ENCODE assay signal across 10 mouse cellular contexts in the genomic region with DNA sequence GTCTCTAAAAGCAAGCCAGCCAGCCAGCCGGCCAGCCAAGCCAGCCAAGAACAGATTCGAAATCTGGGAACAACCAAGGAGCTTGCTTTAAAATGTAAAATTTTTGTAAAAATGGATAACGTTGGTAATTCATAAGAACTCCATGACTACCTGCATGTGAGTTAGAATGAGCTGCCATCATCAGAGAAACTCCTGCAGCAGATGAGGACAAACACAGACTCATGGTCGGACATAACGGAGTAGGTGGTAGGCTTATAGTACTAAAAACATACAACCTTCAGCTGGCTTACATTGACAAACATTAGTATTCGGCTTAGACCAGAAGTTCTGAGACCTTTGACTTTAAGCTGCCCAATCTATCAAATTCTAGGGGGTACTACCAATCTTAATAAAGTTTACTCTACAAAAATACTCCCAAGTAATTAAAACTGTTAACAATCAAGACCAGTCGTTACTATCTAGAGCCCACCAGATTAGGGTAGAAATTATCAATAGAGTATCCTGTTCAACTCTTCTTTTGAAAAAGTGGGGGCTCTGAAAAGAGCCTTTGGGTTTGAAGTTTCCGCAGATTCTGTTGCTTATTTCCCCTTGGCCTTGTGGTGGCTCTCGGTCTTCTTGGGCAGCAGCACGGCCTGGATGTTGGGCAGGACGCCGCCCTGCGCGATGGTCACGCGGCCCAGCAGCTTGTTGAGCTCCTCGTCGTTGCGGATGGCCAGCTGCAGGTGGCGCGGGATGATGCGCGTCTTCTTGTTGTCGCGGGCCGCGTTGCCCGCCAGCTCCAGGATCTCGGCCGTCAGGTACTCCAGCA. TPM values are rescaled to one million over a fixed set of nuclear protein-coding genes. Genes with fewer than 3 reads are reported as not detected.
A peak's percentile ranks its signal among the peaks of the same experiment; 100 is the strongest.
DNase-seq lines count a peak whose midpoint lies in the region; ATAC-seq and TF ChIP-seq lines count a peak whose summit lies in the region.
"Not testable (repeated sequence)": the region's sequence is repeated elsewhere in the genome, so short reads cannot be mapped to it uniquely, and the experiment has no call there.
"Had no signal": no experiment of that assay in that cellular context is flagged by ENCODE, and none has a peak within 500 bp of the region (broad histone marks: within the 10 kb centered on the region; RNA-seq: fewer than 3 reads in every experiment).

No protein-coding gene starts in this region.

- H3K4me1 ChIP-seq in embryonic facial prominence, embryonic 11.5 days (ENCODE audit: control insufficient read depth, insufficient read depth, low read length); spleen, adult 2 months (ENCODE audit: control insufficient read depth, insufficient read depth, insufficient read length): not testable (repeated sequence)
- H3K4me1 ChIP-seq in liver, adult 2 months (ENCODE audit: control insufficient read depth, insufficient read depth, low read length), result peaks cover 11% of the 10 kb centered on the region; the same call in 1 of the 2 replicates
- H3K4me1 ChIP-seq in midbrain, embryonic 12.5 days, result peaks cover 20% of the 10 kb centered on the region

- DNase-seq in 416B (ENCODE audit: low read depth), result peak; percentile 79
- peak; percentile 13 for DNase-seq in T-cell, adult 2 months (ENCODE audit: low spot score)
- DNase-seq in embryonic facial prominence, embryonic 11.5 days (ENCODE audit: low spot score), result peak; percentile 67
- not testable (repeated sequence) for DNase-seq in liver, adult 2 months (ENCODE audit: extremely low read depth, low read depth, low spot score); spleen, adult 2 months (ENCODE audit: low read depth in 1 of 2, low spot score in 2 of 2)

- H3K9ac ChIP-seq in embryonic facial prominence, embryonic 11.5 days (replicated peaks; ENCODE audit: low read length), result peak overlapping the region; percentile 60
- peak overlapping the region; percentile 87 for H3K9ac ChIP-seq in liver, adult 2 months (ENCODE audit: low read depth, low read length)
- peak overlapping the region; percentile 59 for H3K9ac ChIP-seq in midbrain, embryonic 12.5 days (replicated peaks)

- TF ChIP-seq CTCF in liver, adult 2 months (IDR thresholded peaks at IDR 0.05; ENCODE audit: low read depth, low read length); spleen, adult 2 months (IDR thresholded peaks at IDR 0.05; ENCODE audit: extremely low read depth, insufficient read depth, insufficient read length, insufficient replicate concordance): not testable (repeated sequence)

- peak; percentile 37 for ATAC-seq in embryonic facial prominence, embryonic 11.5 days (replicated peaks; ENCODE audit: insufficient number of reproducible peaks, low FRiP score, low TSS enrichment, low read depth)
- 0 out of 2 replicates have a peak, but pooled peaks have one; percentile 3 for ATAC-seq in granulocyte monocyte progenitor cell, adult 5-6 weeks (replicated peaks; ENCODE audit: poor library complexity, severe bottlenecking)
- ATAC-seq in inflammation-experienced regulatory T-cells, adult 6 months, result peak; percentile 4
- not testable (repeated sequence) for ATAC-seq in midbrain, embryonic 12.5 days (ENCODE audit: low FRiP score, low read depth)

- H3K4me3 ChIP-seq in embryonic facial prominence, embryonic 11.5 days (ENCODE audit: low read depth, low read length), result peak overlapping the region; percentile 34
- H3K4me3 ChIP-seq in liver, adult 2 months (ENCODE audit: insufficient read depth, low read depth, low read length), result peak overlapping the region; percentile 89; the same call in 1 of the 2 replicates
- H3K4me3 ChIP-seq in midbrain, embryonic 12.5 days, result peak overlapping the region; percentile 42
- H3K4me3 ChIP-seq in spleen, adult 2 months (ENCODE audit: extremely low read depth, insufficient read depth, insufficient read length), result peak overlapping the region; percentile 68; the same call in 1 of the 2 replicates

- H3K79me2 ChIP-seq in liver, adult 2 months (ENCODE audit: control insufficient read depth, insufficient read depth, low read length), result not testable (repeated sequence)

- H3K27me3 ChIP-seq in embryonic facial prominence, embryonic 11.5 days (ENCODE audit: control insufficient read depth, insufficient read depth, low read length); liver, adult 2 months (ENCODE audit: control insufficient read depth, insufficient read depth, low read length); midbrain, embryonic 12.5 days; spleen, adult 2 months (ENCODE audit: control insufficient read depth, insufficient read depth, low read length): not testable (repeated sequence)

- not testable (repeated sequence) for H3K9me3 ChIP-seq in embryonic facial prominence, embryonic 11.5 days (replicated peaks; ENCODE audit: control insufficient read depth, low read length); midbrain, embryonic 12.5 days

- peak overlapping the region; percentile 35 for H3K4me2 ChIP-seq in embryonic facial prominence, embryonic 11.5 days (ENCODE audit: low read depth, low read length)
- peak overlapping the region; percentile 68 for H3K4me2 ChIP-seq in midbrain, embryonic 12.5 days (replicated peaks)

- not testable (repeated sequence) for TF ChIP-seq POLR2A in liver, adult 2 months (IDR thresholded peaks at IDR 0.05; ENCODE audit: extremely low read depth, insufficient read depth, low read length); spleen, adult 2 months (IDR thresholded peaks at IDR 0.05; ENCODE audit: low read depth, low read length)

- H3K36me3 ChIP-seq in embryonic facial prominence, embryonic 11.5 days (replicated peaks; ENCODE audit: control insufficient read depth, insufficient read depth, low read depth, low read length); liver, adult 2 months (ENCODE audit: control insufficient read depth, insufficient read depth, low read length); midbrain, embryonic 12.5 days; spleen, adult 2 months (ENCODE audit: control insufficient read depth, insufficient read depth, low read length): not testable (repeated sequence)

- 12% methylated on average over 12 of the region's 30 CpGs for WGBS in embryonic facial prominence, embryonic 11.5 days
- 16% methylated on average over 16 of the region's 30 CpGs for WGBS in liver, adult 2 months
- WGBS in midbrain, embryonic 12.5 days, result 10% methylated on average over 17 of the region's 30 CpGs
- 15% methylated on average over 20 of the region's 30 CpGs for WGBS in spleen, adult 2 months

- peak overlapping the region; percentile 97 for H3K27ac ChIP-seq in embryonic facial prominence, embryonic 11.5 days (replicated peaks; ENCODE audit: low read depth, low read length)
- H3K27ac ChIP-seq in liver, adult 2 months (replicated peaks; ENCODE audit: insufficient read depth, low read depth, low read length), result peak overlapping the region; percentile 43; the same call in 1 of the 2 replicates
- peak overlapping the region; percentile 93 for H3K27ac ChIP-seq in midbrain, embryonic 12.5 days (replicated peaks)
- H3K27ac ChIP-seq in spleen, adult 2 months (ENCODE audit: insufficient read depth, low read length), result peak overlapping the region; percentile 99

RNA-seq across cellular contexts. Expression of gene Hist1h2ac, which starts 0.6 kb away (rescaled TPM):
- 1.4 and 2.2 TPM in 2 replicates for polyA plus RNA-seq in embryonic facial prominence, embryonic 11.5 days (2014; fragmentation: Nextera tagmentation; extraction: Ambion mirVana)
- total RNA-seq in granulocyte monocyte progenitor cell, adult 5-6 weeks (2014; fragmentation: Nextera tagmentation), result 2.4 and 4.1 TPM in 2 replicates
- 173 TPM in 2 replicates for total RNA-seq in granulocyte monocyte progenitor cell, adult 5-6 weeks (2017)
- under 1 TPM; 0.43 to 0.47 (median 0.47) TPM for polyA plus RNA-seq in inflammation-experienced regulatory T-cells, adult 6 months (2017; shearing (Covaris generic))
- 4.9 and 6.2 TPM in 2 replicates for total RNA-seq in liver, adult 2 months (2014; rRNA removed)
- 0.12 and 0.22 TPM in 2 replicates for polyA plus RNA-seq in liver, adult 2 months (2012; rRNA removed)
- polyA plus RNA-seq in midbrain, embryonic 12.5 days (2016; fragmentation: Nextera tagmentation; extraction: Ambion mirVana), result 1.1 TPM in 2 replicates
- 1.2 and 2.0 TPM in 2 replicates for polyA plus RNA-seq in spleen, adult 2 months (2012; rRNA removed)

RNA-seq across cellular contexts. Expression of gene Hist1h2bc, which starts 0.8 kb away (rescaled TPM):
- polyA plus RNA-seq in embryonic facial prominence, embryonic 11.5 days (2014; fragmentation: Nextera tagmentation; extraction: Ambion mirVana), result 25.1 and 27.3 TPM in 2 replicates
- 57.7 and 70.7 TPM in 2 replicates for total RNA-seq in granulocyte monocyte progenitor cell, adult 5-6 weeks (2014; fragmentation: Nextera tagmentation)
- 274 and 374 TPM in 2 replicates for total RNA-seq in granulocyte monocyte progenitor cell, adult 5-6 weeks (2017)
- 1 to 10 TPM in 2 of 3 experiments, under 1 TPM in 1; 0.52 to 3.6 (median 3.3) TPM for polyA plus RNA-seq in inflammation-experienced regulatory T-cells, adult 6 months (2017; shearing (Covaris generic))
- total RNA-seq in liver, adult 2 months (2014; rRNA removed), result 228 and 265 TPM in 2 replicates
- 312 and 443 TPM in 2 replicates for polyA plus RNA-seq in liver, adult 2 months (2012; rRNA removed)
- 28.7 and 29.9 TPM in 2 replicates for polyA plus RNA-seq in midbrain, embryonic 12.5 days (2016; fragmentation: Nextera tagmentation; extraction: Ambion mirVana)
- polyA plus RNA-seq in spleen, adult 2 months (2012; rRNA removed), result 41.8 and 44.4 TPM in 2 replicates

RNA-seq across cellular contexts. Expression of gene Hist1h1t, which starts 12.5 kb away (rescaled TPM):
- polyA plus RNA-seq in embryonic facial prominence, embryonic 11.5 days (2014; fragmentation: Nextera tagmentation; extraction: Ambion mirVana), result not detected in 2 replicates
- total RNA-seq in granulocyte monocyte progenitor cell, adult 5-6 weeks (2014; fragmentation: Nextera tagmentation), result not detected in 2 replicates
- 1.0 TPM in 1 of 2 replicates, not detected in the other for total RNA-seq in granulocyte monocyte progenitor cell, adult 5-6 weeks (2017)
- not detected for polyA plus RNA-seq in inflammation-experienced regulatory T-cells, adult 6 months (2017; shearing (Covaris generic))
- total RNA-seq in liver, adult 2 months (2014; rRNA removed), result not detected in 2 replicates
- not detected in 2 replicates for polyA plus RNA-seq in liver, adult 2 months (2012; rRNA removed)
- not detected in 2 replicates for polyA plus RNA-seq in midbrain, embryonic 12.5 days (2016; fragmentation: Nextera tagmentation; extraction: Ambion mirVana)
- polyA plus RNA-seq in spleen, adult 2 months (2012; rRNA removed), result not detected in 2 replicates
- total RNA-seq: hematopoietic stem cell, adult 5-6 weeks; layer of hippocampus, postnatal 25 days had no signal

RNA-seq across cellular contexts. Expression of gene Hist1h4c, which starts 15.1 kb away (rescaled TPM):
- 6.1 TPM in 2 replicates for polyA plus RNA-seq in embryonic facial prominence, embryonic 11.5 days (2014; fragmentation: Nextera tagmentation; extraction: Ambion mirVana)
- total RNA-seq in granulocyte monocyte progenitor cell, adult 5-6 weeks (2014; fragmentation: Nextera tagmentation), result 14.3 and 82.6 TPM in 2 replicates
- total RNA-seq in granulocyte monocyte progenitor cell, adult 5-6 weeks (2017), result 308 and 366 TPM in 2 replicates
- polyA plus RNA-seq in inflammation-experienced regulatory T-cells, adult 6 months (2017; shearing (Covaris generic)), result 1 to 10 TPM; 2.1 to 9.3 (median 4.2) TPM
- total RNA-seq in liver, adult 2 months (2014; rRNA removed), result 190 and 256 TPM in 2 replicates
- polyA plus RNA-seq in liver, adult 2 months (2012; rRNA removed), result 0.95 and 3.1 TPM in 2 replicates
- 5.8 and 6.8 TPM in 2 replicates for polyA plus RNA-seq in midbrain, embryonic 12.5 days (2016; fragmentation: Nextera tagmentation; extraction: Ambion mirVana)
- 20.0 and 33.6 TPM in 2 replicates for polyA plus RNA-seq in spleen, adult 2 months (2012; rRNA removed)

RNA-seq across cellular contexts. Expression of gene Hfe, which starts 27.5 kb away (rescaled TPM):
- 4.3 and 4.6 TPM in 2 replicates for polyA plus RNA-seq in embryonic facial prominence, embryonic 11.5 days (2014; fragmentation: Nextera tagmentation; extraction: Ambion mirVana)
- 7.9 and 19.9 TPM in 2 replicates for total RNA-seq in granulocyte monocyte progenitor cell, adult 5-6 weeks (2014; fragmentation: Nextera tagmentation)
- 7.6 and 9.7 TPM in 2 replicates for total RNA-seq in granulocyte monocyte progenitor cell, adult 5-6 weeks (2017)
- 1 to 10 TPM in 1 of 3 experiments, under 1 TPM in 1, not detected in 1; 0.32 to 1.7 TPM for polyA plus RNA-seq in inflammation-experienced regulatory T-cells, adult 6 months (2017; shearing (Covaris generic))
- 30.4 and 35.3 TPM in 2 replicates for total RNA-seq in liver, adult 2 months (2014; rRNA removed)
- polyA plus RNA-seq in liver, adult 2 months (2012; rRNA removed), result 32.6 and 40.9 TPM in 2 replicates
- 3.1 and 3.3 TPM in 2 replicates for polyA plus RNA-seq in midbrain, embryonic 12.5 days (2016; fragmentation: Nextera tagmentation; extraction: Ambion mirVana)
- 20.7 and 26.1 TPM in 2 replicates for polyA plus RNA-seq in spleen, adult 2 months (2012; rRNA removed)

Comparison
In these comparisons a context has a peak if more than half of its experiments do, and no peak if none do; other contexts are left out.
1. H3K27ac ChIP-seq: peak in every context shown above with its lines; median percentile 99 in spleen, adult 2 months; 97 in embryonic facial prominence, embryonic 11.5 days; 93 in midbrain, embryonic 12.5 days; 43 in liver, adult 2 months.
2. H3K4me3 ChIP-seq: peak in every context shown above with its lines; median percentile 89 in liver, adult 2 months; 68 in spleen, adult 2 months; 42 in midbrain, embryonic 12.5 days; 34 in embryonic facial prominence, embryonic 11.5 days.